Mouse (Mus musculus) myocyte (in vitro differentiated cells): Measurements from ENCODE around the gene Cdk7.

ENCODE experiments used
- E2F4 ChIP-seq: IDR thresholded peaks from one replicate; pipeline ENCODE4 v1.6.1; 2011; ENCODE audit warnings: mild to moderate bottlenecking, control low read depth, moderate library complexity; ENCODE audit not compliant: insufficient read depth
- POLR2A ChIP-seq: IDR thresholded peaks from one replicate; pipeline ENCODE4 v1.6.1; 2011; ENCODE audit warnings: low read depth, mild to moderate bottlenecking, control low read depth, moderate library complexity; ENCODE audit not compliant: insufficient read length

- TF ChIP-seq E2F4 (no peak), POLR2A (no peak)
Observed at GRCm38 (mm10) chr13:100754186-100754585, 23.4 kb upstream of the Cdk7 start.
